Mouse (Mus musculus): Measurements from ENCODE around the gene Ajm1.

Ajm1 gene

DNA sequence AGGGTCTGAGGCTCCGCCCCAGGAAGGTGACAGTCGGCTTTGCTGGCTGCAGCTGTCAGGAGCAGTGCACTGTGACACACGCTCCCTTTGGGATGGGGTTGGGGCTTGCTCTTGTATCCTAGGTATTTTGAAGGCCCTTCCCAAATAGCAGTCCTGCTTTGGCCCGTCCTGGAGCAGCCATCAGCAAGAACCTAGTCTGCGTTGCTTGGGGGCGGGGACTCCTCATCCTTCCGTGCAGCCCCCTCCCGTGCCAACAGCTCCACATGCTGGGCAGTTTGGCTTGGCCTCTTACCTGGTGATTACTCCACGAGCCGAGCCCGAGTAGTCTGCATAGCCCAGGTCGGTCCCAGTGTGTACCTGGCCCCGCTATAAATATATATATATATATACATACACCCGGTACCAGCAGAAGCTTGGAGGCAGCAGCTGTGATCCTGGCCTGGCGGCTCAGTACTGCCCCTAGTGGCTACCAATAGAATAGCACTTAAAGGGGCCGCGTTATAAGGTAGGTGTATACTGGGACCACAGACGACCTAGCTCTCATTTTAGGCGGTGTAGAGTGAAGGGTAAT lies at the start of gene Ajm1:
Gene Ajm1, minus strand, starts transcription at position 464 of the 571 bp plus-strand sequence.
- DNase-seq (ENCODE audit: low spot score in 2 of 2): peak; percentile 79 to 83

DNA sequence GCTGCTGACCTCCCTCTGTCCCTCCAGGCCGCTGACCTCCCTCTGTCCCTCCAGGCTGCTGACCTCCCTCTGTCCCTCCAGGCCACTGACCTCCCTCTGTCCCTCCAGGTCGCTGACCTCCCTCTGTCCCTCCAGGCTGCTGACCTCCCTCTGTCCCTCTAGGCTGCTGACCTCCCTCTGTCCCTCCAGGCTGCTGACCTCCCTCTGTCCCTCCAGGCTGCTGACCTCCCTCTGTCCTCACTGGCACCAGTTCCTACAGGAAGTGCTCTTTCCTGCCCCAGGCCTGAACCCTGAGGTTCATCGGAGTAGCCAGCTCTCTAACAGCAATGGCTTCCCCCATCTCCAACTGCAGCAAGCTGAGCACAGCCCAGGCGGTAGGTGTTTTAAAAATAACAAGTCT lies 47.2 kb upstream of the Ajm1 start:
- no peak for DNase-seq (ENCODE audit: low spot score in 2 of 2)

DNA sequence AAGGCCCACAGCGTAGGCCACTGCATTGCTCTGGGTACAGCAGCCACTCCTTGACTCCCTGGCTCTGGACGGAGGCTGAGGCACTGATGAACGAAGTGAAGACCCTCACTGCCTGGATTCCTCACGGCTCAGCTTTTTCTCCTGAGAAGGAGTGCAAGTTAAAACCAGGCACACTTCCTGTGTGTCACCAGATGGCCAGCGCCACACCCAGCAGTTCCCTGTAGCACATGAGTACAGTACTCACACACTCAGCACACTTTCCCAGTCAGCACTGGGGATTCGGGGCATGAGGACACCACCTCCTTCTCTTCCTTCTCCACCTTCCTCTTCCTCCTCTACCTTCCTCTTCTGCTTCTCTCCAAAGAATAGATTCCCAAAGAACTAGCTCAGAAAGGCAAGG lies 46.3 kb upstream of the Ajm1 start, which contains the start of gene Fcna:
Gene Fcna, minus strand, starts transcription at position 220 of the 400 bp plus-strand sequence.
- DNase-seq (ENCODE audit: low spot score in 2 of 2): no peak

DNA sequence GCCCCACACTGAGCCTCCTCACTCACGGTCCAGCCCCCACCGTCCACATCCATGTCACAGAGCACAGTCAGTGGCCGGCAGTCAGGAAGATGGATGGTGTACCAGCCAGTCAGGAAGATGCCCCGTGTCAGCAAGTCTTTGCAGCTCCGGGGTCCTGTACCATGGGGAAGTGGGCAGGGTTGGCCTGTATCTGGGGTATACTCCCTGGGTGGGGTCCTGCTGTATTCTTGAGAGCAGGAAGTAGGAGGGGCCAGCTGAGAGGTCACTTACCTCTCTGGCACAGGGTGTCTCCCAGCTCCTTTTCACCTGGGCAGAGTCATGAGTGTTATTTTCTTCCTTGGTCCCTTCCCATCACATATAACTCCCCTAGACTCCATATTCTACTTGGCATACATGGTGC lies 44.4 kb upstream of the Ajm1 start:
- no peak for DNase-seq (ENCODE audit: low spot score in 2 of 2)

DNA sequence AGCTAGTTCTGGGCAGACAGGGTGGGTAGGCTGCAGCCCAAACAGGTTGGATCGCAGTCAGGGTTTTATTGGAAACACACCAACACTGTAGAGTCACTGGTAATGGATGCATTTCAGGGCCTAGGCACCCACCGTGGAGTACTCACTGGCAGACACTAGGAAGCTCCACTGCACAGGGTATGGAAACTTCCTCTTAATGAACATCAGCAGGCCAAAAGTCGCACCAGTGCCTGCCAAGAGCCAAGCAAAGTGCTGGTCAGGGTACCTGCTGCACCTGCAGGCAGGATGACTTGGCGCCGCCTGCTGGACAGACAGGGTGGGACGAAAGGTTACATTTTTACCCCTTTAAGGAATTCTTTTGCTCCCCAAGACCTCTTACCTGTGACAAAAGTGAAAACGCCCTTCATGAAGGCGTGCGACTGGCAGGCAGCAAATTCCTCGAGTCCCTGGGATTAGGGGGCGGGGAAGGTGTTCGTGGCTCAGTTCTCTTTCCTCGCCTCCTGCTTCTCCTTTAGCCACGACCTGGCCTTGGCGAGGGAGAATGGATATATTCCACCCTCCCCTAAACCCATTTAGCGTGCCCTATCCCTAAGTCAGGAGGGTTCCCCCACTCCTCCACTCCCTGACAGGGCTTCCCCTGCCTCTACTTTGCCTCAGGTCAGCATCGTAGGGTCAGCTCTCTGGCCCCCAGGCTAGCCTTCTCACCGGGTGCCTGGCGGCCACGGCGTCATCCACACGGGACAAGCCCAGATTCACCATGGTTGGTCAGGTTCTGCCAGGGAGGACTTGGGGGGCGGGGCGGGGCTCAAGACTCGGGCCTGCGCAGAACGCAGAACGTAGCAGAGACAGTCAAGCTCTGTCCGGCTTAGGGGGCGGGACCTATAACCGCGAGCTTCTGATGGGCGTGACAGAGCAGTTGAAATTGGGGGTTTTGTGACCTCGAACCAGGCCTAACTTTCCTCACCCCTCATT lies 40.0 kb upstream of the Ajm1 start, which contains the start of gene Tmem141:
Gene Tmem141, minus strand, starts transcription at position 777 of the 972 bp plus-strand sequence.
- DNase-seq (ENCODE audit: low spot score in 2 of 2): peak; percentile 87 to 89

DNA sequence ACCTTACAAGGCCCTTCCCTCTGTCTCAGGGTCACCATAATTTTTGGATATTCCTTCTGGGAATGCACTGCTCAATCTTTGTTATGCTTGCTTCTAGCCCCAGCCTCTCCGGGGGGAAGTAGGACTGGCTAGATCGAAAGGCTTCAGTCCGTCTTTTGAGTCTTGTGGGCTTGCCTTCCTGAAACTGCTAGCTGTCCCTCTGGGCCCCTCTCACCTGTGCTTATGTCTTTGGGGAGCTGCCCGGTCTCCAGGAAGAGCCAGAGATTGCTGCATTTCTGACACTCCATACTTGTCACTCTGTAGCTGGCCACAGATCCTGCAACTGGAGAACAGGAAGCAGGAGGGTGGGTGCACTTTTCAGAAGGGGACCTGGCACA lies 39.3 kb upstream of the Ajm1 start:
- no peak for DNase-seq (ENCODE audit: low spot score in 2 of 2)

DNA sequence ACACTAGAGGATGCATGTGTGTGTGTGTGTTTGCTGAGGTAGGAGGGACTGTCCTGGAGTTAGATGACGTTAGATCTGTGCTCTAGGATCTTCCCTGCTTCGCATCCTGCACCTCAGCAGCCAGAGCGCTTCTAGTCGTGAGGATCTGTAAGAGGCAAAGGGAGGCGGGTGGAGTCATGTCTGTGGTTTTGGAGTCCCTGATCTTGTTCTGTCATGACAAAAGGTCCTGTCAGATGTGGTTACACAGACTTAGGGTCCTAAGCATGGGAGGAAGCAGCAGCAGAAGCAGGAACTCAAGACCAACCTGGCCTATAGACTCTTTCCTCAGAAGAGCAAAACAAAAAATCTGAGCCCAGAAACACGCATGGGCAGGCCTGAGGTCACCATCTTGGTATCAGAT lies 38.8 kb upstream of the Ajm1 start:
- DNase-seq (ENCODE audit: low spot score in 2 of 2): no peak

DNA sequence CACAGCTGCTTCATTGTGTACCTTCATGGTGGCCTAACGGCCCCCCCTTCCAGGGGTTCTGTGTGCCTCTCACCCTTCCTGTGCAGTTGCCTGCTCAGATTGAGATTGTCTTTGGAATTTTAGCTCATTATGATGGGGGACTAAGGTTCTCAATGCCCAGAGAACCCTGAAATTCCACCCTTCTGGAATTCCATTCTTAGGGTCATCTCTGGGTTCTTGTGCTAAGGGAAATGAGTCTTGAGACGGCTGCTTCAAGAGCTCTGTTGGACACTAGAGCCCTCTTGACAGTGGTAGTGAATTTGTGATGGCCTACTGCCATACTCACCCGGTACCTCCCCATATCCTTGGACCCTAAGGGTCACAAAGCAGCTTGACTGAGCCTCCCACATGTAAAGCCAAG lies 36.0 kb upstream of the Ajm1 start, which contains the start of gene Ccdc183:
Gene Ccdc183, minus strand, starts transcription at position 101 of the 400 bp plus-strand sequence.
- DNase-seq (ENCODE audit: low spot score in 2 of 2): no peak

DNA sequence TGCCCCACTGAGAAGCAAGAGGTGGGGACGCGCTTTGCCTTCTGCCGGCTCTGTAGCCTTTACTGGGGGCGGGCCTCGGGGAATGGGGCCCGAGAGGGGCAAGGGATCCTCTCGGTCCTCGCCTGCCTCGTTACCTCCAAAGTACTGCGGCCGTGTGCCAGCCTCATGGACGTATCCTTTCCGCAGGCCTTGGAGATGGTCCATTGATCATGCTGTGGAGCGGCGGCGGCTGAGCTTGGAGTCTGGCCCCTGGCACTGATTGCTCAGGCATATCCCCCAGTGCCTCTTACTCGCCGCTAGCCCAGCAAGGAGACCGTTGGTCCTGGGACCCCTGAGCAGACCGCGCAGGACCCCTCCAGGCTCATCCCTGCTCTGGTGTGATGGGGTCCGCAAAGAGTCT lies 34.8 kb upstream of the Ajm1 start:
- no peak for DNase-seq (ENCODE audit: low spot score in 2 of 2)

DNA sequence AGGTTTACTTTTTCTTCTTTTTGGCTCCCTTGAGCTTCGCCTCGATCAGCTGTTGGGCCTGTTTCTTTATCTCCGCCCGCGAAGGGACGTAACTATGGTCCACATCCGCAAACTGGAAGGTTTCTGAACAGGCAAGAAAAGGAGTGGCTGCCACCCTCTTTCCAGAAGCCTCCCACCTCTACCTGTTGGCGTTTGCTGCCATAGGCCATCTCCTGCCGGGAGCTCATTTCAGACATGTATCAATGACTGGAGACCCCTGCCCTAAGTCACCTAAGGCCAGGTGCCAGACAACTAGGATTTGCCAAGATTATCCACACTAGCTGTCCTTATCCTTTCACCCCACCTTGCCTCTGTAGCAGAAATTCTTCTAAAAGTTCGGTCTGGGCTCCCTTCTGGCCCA lies 27.1 kb upstream of the Ajm1 start:
- DNase-seq (ENCODE audit: low spot score in 2 of 2): no peak

DNA sequence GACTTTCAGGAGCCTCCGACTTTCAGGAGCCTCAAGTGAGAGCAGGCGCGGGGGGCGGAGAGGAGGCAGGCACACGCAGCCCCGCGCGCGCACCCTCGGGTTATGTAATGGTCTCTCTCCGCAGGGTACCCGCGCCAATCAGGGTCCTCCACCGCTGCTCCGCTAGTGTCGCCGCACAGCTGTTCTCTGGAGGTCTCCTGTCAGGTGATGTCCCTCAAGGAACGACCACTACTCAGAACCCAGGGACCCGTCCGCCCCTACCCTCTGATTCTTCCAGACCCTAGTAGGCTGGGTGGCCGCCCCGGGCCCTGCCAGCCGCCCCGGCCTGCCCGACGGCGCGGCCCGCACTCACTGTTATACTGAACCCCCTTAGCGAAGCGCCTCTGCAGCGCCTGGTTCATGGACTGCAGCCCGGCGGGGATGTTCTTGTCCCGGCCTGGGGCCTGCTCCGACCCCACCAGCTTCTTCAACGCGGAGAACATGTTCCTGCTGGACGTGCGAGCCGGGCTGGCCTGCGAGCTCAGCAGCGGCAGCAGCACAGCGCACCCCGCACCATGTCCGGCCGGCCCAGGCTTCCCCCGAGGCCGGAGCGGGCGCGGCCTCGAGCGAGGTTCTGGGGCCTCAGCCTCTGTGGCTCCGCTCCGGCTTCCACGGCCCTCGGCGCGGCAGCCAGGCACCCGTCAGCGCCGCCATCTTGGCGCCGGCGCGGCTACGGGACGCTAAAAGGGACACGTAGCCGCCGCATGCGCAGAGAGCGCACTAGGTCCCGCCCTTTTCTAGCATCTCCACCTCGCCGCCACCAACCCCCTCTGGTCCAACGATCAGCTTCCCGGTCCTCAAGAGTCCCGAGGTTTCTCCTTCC lies 26.4 kb upstream of the Ajm1 start, which contains the start of gene Rabl6:
Gene Rabl6, minus strand, starts transcription at position 761 of the 862 bp plus-strand sequence.
- peak; percentile 89 to 92 for DNase-seq (ENCODE audit: low spot score in 2 of 2)

DNA sequence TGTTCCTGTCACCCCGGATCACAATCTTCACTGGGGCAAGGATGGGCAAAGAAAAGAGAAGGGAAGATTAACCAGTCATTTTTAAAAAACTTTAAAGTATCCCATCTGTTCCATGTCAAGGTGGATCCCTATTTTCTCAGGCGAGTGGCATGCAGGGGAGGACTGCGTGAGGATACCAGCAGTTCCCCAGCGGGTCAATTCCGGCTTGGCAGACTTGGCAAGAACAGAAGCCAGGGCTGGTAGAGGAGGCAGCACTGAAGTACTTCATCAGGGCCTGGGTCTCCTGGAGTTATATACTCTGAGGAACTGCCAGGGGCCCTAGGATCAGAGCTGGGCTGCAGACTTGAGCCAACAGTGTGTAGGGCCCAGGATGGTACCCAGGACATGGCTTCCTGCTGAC lies 21.0 kb upstream of the Ajm1 start:
- DNase-seq (ENCODE audit: low spot score in 2 of 2): no peak

DNA sequence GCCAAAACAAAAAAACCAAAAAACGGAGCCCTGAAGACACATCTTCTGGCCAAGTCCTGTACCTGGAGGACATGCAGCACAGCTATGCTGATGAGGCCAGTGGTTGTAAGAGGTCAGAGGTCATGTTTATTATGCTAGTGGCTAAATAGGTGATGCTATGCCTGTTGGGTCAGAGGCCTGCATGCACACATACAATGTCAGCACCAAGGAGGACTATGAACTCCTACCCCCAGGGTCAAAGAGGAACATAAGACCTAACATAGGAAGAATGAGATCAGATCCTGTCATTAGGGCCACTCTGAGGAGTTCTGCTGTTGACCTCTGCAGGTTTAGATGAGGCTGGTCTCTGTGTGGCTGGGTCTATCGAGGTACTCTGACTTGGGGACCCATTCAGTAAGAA lies 18.5 kb upstream of the Ajm1 start:
- no peak for DNase-seq (ENCODE audit: low spot score in 2 of 2)

DNA sequence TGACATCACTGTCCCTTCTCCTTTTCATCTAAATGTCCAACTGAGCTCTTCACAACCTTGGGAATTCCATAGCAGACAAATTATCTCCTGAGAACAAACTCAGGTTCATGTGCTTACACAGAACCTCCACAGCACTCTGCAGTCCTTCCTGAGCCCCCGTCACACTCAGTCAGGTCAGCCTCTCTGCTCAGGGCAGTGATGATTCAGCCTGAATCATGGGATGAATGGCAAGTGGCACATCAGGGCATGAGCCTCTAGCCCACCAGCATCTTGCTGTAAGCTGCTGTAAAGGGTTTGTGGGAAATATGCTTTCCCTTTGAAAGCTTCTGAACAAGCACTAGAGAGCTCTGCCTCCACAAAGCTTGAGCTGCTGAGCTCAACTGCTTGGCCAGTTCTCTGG lies 17.2 kb upstream of the Ajm1 start:
- DNase-seq (ENCODE audit: low spot score in 2 of 2): no peak

DNA sequence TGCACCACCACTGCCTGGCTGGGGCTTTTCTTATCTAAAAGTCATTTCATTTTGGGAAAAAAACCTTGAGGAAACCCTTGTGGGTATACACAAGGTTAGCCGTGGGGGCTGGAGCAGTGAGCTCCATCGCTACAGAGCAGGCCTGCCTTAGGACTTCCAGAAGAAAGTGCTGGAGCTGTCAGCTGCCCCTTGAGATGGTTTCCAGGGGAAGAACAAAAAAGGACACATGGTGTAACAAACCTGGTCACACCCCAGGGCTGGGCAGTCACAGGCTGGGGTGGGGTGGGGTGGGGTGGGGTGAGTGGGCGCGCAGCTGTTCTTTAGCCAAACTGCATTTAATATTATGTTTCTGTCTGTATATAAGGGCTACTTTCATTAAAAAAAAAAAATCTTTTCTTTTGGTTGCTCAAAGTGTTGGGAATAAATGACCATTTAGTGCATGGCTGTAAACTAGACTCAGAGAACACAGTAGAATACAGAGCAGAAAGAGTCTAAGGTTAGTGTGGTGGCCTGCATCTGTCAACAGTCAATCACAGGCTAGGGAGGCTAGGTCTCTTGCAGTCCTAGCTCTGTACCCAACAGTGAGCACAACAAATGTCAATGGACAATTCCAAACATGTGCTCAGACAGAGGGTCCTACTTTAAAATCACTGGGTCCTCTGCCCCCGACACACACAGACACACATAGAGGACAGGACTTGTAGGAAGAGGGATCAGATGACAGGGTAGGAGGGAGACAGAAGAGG lies 15.4 kb upstream of the Ajm1 start:
- DNase-seq (ENCODE audit: low spot score in 2 of 2): no peak

DNA sequence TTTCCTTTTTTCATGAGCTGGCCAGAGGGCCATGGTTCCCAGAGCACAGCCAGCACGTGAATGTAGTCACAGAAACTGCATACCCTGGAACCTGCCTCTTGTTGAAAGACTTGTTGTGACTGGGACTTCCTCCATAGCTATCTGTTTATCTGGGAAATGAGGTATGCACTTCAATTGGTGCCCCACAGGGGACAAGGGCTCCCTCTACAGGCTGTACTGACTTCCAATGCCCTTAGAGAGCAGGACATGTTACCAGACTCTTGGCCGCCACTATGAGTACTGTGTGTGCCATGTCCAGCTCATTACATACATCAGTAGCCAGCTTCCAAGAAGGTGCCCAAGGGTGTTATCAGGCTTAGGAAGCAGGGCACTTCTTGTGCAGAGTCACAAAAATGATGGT lies 10.3 kb upstream of the Ajm1 start:
- DNase-seq (ENCODE audit: low spot score in 2 of 2): peak in 1 of 2 experiments; percentile 57

DNA sequence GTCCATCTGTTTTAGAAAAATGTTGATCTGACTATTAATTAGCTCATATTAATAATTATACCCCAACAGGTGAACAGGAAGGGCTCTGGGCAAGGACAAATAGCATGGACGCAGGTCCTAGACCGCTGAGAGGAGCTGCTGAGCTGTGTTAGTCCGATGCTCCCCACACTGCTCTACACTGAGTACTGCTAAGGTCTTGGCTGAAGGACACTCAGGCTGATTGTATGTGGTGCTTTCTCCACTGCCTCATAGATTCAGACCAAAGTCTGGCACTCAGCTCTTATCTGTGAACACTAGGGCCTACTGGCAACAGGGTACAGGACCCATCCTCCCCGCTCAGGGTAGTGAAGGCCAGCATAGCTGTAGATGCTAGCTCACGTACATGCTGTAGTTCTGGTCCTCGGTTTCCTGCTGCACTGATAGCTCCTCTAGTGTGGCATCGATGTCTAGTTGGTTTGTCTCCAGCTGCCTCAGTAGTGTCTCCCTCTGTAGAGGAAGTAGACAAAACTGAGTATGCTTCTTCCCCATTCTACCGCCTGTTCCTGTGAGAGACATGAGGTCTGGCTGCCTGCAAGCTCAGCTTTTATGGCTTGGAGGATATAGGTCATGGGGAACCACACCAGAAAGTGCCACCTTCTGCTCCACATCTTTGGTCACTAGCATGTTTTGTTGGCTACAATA lies 6.8 kb upstream of the Ajm1 start:
- DNase-seq (ENCODE audit: low spot score in 2 of 2): no peak

DNA sequence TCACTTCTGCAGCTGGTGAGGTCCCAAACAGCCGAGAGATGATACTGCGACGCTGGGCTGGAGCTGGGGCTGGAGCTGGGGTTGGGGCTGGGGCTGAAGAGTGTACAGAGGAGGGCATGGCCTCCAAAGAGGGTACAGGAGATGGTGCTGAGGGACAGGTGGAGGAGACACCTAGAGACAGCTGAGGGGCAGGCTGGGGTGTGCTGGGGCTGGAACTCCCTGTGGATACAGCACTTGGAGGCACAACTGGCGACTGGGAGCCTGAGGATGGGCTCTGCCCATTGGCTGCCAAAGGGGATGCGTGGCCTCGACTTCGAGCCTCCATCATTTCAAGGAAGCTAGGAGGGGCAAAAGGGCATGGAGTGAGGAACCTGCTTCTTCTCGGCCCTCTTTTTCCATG lies 5.7 kb upstream of the Ajm1 start:
- DNase-seq (ENCODE audit: low spot score in 2 of 2): no peak

DNA sequence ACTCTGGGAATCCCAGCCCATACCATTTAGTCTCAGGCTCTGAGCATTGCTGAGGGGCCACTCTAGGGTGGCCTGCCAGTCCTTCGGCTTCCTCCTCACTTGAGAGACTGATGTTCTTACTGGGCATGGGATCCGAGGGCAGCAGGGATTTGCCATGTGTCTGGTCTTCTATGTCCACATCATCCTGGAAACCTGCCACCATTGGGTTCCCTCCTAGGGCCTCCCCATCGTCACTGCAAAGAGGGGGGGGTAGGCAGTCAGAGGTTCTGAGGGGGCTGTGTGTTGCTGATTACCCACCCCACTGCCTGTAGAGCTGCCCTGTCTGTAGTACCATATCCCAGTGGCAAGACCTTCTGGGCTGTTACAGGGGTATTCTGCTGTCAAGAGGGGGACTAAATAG lies 4.0 kb upstream of the Ajm1 start:
- DNase-seq (ENCODE audit: low spot score in 2 of 2): no peak

DNA sequence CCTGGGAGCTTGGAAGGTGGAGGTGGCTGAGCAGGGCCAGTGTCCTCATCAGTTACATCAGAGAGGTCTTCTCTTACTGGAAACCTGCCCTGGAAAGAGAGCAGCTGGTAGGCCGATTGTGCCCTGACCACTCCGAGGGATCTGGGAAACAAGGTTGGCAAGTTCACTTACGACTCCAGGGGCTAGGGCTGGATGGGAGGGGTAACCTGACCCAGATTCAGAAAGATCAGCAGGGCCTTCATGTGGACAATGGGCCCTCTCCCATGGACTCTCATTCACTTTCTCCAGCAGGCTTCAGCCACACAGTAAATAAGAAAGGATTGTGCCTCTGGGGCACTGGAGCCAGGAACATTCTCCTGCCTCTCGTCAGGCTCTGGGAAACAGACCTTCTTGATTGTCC lies 3.3 kb upstream of the Ajm1 start:
- no peak for DNase-seq (ENCODE audit: low spot score in 2 of 2)

DNA sequence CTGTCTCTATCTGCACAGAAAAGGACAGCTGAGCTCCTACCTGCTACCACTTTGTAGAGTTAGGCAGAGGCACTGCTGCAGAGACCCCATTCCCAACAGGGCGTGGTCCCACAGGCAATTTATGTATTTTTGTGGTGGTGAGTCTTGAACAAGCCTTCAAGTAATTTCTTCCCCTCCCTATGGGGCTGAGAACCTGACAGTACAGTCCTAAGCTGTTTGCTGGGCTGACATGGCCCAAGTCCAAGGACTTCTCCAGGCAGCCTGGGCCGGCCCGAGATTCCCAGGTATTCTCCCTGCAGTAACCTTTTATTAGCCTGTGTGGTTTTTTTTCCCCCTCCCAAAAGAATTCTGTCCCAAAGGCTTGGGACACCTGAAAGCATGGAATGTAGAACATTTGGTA lies 2.6 kb upstream of the Ajm1 start:
- no peak for DNase-seq (ENCODE audit: low spot score in 2 of 2)

Data from right cerebral cortex, adult 2 months (tissue).